Mouse (Mus musculus): ENCODE measurements around the gene Ttc30b.
"Not testable (repeated sequence)": the region's sequence is repeated elsewhere in the genome, so short reads cannot be mapped to it uniquely, and the experiment has no call there.

The Ttc30b gene

DNA sequence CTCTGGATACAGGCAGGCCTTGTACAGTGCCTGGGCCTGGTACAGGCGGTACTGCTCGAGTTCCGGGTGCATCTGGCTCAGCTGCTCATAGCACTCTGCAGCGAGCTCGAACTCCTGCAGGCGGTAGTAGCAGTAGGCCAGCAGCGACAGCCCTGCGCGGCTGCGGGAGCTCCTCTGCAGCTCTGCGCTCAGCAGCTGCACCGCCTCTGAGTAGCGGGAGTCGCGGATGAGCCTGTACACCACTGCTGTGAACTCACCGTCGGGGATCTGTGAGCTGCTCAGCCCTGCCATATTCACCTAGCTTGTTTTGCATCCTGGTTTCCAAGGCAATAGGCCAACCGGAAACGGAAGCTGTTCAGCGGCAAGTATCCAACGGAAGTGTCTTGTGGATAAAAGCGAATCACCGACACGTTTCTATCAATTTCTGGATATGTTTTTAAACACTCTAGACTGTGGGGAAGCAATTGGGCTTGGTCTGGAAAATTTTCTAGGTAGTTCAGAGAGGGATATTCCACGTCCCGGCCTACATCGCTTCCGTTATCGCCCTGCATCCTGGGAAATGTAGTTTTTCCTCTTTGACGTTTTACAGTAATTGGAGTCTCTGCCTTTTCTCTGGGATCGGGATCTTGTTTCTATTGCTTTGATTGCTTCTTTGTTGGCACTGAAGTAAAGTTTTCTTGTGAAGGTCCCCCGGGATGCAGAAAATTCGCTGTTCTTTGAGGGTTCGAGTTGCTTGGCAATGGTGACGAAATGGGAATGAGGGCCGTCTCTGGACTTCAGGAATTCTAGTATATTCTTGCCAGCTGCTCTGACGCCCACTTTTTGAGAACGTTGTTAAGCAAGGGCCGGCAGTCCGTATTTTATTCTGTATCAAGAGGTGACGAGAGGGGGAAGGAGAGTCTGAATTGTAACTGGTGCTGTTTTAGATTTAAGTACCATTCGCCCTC, at the start of gene Ttc30b:
TSS of gene Ttc30b (minus strand) at position 469 of the 947 bp plus-strand sequence.
- DNase-seq (ENCODE audit: low spot score in 2 of 2) = peak; percentile 65 to 77

DNA sequence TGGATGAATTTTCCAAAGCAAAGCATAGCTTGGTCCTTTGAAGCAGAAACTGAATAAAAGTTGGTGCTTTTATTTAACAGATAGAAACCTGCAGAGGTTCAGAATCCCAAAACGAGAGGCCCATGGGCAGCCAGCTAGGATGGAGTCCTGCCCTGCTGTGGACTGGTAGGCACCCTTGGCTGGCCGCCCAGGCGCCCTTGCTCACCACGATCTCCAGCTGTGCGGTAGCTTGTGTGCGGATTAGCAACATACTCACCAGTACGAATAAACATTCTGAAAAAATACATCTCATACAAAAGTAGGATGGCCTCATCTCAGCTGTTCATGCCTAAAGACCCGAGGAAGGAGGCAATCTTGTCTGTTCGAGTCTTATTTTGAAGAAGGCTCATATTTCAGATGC, 49.4 kb upstream of the Ttc30b start:
- no peak for DNase-seq (ENCODE audit: low spot score in 2 of 2)

DNA sequence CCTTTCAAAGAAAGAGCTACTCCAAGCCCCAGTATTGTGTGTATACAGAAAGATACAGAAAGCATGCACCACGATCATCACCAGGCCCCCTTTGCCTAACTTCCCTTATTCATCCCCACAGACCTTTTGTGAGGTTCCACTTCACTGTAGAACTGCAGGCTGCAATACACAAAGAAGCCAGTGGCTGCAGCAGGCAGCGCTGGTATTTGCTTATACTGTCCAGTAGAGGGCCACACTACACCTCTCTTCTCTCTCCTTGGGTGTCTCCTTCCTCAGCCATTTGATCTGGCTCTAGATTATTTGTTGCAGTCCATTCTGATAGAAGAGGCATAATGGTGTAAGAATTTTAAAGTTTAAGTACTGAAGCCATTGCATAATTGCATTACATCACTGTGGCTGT, 46.7 kb upstream of the Ttc30b start:
- peak in 1 of 2 experiments; percentile 38 for DNase-seq (ENCODE audit: low spot score in 2 of 2)

GRCm38 (mm10) chr2:75983847-75984246, 45.5 kb upstream of the Ttc30b start:
- DNase-seq (ENCODE audit: low spot score in 2 of 2) = no peak

- no peak for DNase-seq (ENCODE audit: low spot score in 2 of 2)
Observed at GRCm38 (mm10) chr2:75983091-75983490, 44.7 kb upstream of the Ttc30b start.

DNA sequence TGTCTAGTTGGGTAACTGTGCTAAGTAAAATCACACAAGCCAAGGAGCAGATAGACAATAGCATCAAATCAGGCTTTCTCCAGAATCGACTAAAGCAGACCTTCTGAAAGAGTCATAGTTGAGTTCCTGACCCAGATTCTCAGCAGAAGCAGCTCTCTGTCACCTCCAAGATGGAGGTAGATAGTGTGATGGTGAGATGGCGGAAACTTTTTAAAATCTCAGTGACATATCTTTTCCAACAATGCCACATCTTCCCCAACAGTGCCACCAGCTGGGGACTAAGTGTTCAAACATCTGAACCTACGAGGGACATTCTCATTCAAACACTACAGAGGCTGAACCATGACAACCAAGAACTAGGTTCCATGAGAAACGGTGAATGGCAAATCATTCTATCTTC, 44.2 kb upstream of the Ttc30b start:
- no peak for DNase-seq (ENCODE audit: low spot score in 2 of 2)

DNA sequence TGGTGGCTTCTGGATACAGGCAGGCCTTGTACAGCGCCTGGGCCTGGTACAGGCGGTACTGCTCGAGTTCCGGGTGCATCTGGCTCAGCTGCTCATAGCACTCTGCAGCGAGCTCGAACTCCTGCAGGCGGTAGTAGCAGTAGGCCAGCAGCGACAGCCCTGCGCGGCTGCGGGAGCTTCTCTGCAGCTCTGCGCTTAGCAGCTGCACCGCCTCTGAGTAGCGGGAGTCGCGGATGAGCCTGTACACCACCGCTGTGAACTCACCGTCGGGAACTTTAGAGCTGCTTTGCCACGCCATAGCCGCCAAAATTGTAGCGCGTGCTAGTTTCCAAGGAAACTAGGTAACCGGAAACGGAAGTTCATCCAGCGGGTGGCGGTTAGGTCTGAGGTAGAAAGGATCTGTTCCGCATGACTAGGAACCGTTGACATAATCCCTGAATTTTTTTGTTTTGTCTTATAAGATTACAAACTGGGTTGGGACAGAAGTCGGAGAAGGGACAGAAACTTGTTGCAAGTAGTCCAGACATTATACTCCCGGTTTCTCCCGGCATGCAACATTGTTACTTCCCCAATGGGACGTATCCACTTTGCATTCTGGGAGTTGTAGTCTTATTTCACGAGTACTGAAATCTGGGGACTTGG, 43.2 kb upstream of the Ttc30b start, which contains the start of gene Ttc30a1:
TSS of gene Ttc30a1 (minus strand) at position 528 of the 642 bp plus-strand sequence.
- DNase-seq (ENCODE audit: low spot score in 2 of 2) = peak in 1 of 2 experiments; percentile 65

GRCm38 (mm10) chr2:75980933-75981439, 42.6 kb upstream of the Ttc30b start:
- DNase-seq (ENCODE audit: low spot score in 2 of 2) = not testable (repeated sequence)

DNA sequence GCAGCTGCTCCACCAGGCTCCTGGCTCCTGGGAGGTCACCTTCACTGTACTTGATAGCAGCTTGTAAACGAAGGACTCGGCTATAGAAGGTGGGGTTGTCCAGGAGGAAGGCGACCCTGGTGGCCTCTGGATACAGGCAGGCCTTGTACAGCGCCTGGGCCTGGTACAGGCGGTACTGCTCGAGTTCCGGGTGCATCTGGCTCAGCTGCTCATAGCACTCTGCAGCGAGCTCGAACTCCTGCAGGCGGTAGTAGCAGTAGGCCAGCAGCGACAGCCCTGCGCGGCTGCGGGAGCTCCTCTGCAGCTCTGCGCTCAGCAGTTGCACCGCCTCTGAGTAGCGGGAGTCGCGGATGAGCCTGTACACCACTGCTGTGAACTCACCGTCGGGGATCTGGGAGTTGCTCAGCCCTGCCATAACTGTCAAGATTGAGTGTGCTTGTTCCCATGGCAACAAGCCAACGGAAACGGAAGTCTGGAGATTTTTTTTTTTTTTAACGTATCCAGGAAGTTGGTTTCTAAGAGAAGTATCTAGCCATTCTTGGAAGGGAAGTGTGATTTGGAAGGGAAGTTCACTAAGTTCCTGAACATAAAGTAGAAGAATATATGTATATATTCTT, 39.5 kb upstream of the Ttc30b start, which contains the start of gene Ttc30a2:
TSS of gene Ttc30a2 (minus strand) at position 419 of the 617 bp plus-strand sequence.
- DNase-seq (ENCODE audit: low spot score in 2 of 2) = not testable (repeated sequence)

DNA sequence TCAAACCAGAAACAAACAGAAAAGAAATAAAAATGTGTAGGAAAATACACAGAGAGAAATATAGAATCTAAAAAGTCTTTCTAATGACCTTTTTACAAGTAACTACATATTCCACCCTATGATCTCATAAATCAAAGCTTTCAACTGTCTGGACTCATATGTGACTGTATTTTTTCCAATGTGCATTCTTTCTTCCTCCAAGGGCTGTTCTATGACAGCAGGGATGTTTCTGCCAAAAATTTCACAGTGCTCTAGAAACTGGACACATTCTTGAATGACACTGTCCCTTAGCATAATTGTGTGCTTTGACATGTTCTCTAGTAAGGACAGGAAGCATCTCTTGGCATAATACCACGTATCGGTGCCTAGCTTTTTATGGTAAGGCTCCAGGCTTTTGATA, 37.7 kb upstream of the Ttc30b start:
- not testable (repeated sequence) for DNase-seq (ENCODE audit: low spot score in 2 of 2)

- no peak for DNase-seq (ENCODE audit: low spot score in 2 of 2)
Observed at GRCm38 (mm10) chr2:75974131-75974530, 35.7 kb upstream of the Ttc30b start.

DNA sequence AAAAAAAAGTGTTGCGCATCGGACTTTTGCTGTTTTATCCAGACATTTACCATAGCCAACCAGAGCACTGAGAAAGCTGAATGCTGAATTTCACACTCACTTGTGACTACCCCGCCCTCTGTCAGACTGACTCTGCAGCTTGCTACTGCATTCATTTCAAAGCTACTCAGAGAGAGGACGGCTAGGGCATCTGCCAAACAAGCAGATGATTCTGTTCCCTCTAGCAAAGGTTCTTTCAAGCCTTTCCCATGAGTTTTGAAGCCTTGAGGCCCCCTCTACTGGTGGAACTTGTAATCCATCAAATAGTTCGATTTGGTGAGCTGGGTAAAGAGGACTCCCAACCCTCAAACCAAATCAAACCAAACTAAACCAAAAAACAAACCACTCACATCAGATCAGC, 26.6 kb upstream of the Ttc30b start:
- DNase-seq (ENCODE audit: low spot score in 2 of 2) = no peak

DNA sequence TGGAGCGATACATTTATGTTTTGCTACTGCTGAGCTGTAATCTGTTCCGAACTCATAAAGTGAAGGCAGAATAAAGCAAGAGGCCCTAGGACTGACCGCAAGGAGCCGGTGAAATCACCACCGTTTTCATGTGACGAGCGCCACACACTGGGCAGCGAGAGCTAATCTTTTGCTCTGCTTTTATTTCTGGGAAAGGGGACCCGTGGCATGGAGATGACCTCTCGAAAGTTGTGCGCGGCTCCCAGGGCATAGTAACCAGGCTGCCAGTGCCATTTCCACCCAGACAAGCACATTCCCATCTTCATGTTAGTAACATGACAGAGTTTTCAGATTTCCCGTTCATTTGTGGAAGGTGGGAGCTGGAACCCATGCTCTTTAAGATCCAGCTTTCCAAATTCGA, 26.1 kb upstream of the Ttc30b start:
- DNase-seq (ENCODE audit: low spot score in 2 of 2) = peak; percentile 58 to 70

DNA sequence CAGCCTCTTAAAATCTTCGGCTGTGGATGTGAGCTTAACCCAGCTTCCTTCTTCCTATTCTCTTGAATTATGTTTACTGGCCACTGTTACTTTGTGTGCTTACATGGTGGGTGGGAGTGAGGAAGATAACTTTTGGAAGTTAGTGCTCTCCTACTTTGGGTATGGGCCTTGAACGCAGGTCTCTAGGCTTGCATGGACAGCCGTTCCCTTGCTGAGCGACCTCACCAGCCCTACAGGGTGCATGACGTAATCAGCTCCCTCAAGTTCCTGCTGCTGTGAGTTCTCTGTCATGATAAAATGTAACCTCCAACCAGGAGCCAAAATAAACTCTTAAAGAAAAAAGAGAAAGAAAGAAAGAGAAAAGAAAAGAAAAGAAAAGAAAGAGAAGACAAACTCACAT, 25.7 kb upstream of the Ttc30b start:
- DNase-seq (ENCODE audit: low spot score in 2 of 2) = no peak

DNA sequence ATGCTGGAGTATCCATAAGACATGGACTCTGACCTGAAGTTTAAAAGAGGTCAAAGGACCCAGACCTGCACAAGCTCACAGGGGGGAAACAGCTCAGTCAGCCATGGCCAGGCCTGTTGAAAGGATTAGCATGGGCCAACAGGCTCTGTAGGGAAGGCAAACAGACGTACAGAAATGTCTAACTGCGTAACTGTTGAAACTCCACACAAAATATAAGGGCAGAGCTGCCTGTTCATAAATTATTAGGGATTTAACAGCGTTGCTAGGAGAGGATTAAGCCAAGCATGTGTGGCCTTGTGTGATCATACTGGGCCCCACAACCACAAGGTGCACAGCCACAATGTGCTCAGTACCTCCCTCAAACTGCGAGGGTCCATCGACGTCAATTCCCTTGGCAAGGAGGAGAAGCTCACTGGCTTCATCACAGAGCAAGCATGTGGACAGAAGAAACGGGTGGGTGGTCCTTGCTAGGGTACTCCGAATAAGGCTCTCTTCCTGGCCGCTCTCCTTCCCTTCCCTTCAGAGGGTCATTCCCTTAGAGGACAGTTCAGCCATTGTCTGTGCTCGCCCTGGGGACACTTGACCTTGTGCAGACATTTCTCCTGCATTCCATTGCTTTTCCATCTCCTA, 24.9 kb upstream of the Ttc30b start:
- DNase-seq (ENCODE audit: low spot score in 2 of 2) = no peak

DNA sequence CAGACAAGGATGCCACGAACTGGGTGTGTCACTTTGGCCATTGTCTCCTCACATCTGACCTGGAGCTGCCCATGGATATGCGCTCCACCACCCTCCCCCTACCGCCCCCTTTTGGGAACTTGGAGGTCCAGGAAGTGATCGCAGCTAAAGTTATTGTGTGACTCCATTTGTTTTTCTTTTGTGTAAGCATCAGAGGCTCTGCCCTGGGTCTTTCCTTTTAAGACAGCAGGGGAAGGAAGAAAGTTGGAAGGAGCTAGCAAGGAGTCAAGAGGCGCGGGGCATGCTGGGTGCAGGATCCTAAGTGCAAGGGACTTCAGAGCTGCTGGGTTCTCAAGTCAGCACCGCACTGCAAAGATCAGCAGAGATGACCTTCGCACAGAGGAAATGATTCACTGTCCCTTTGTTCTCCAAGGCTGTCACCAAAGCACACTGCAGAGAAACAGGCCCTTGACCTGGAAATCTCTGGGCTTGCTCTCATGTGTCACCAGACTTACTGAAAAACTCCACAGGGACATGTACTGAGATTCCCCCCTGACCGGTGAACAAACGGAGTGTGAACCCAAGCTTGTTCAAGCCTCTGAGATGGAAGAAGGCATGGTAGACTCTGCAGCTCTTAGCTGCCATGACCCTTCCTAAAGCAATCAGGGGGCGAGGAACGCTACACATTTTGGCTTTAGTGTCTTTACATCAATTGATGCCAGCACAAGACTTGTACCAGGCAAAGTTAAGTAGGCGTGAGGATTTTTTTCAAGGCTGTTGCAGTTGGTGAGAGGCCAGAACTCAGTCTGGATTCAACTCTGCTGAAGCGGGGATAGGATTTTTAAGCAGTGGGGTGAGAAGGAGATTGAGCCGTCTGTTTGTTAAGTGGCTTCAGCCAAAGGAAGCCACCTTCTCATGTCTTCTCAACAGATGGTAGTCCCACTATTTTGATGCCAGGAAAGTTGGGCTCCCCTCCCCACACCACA, 22.3 kb upstream of the Ttc30b start:
- DNase-seq (ENCODE audit: low spot score in 2 of 2) = no peak

GRCm38 (mm10) chr2:75959850-75960365, 21.5 kb upstream of the Ttc30b start:
- DNase-seq (ENCODE audit: low spot score in 2 of 2) = no peak

DNA sequence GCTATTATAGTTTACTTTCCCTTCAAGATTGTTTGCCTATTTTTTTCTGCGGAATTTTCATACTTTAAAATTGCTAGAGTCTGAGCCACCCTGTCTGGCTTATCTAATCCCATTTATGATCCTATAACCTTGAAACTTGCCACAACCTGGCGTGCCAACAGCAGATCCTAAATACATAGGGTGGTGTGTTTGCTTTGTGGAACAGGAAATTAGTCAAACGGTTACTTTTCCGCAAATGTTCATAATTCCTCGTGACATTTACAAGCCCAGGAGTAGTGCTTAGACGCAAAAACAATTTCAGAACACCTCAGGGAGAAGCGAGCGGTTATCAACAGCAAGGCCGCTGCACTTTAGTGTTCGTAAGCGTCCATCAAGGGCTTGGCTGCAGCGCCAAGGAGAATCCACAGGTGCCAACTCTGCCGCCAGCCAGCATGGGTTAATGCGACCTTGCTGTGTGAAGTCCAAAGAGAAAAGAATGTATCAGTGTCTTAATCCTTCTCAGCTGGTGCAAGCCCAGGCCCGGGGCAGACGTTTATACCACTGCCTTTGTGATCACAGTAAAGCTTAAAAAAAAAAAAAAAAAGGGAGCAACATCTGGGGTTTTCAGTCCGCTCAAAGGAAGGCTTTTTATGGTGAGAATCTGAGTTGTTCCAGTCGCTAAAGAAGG, 20.9 kb upstream of the Ttc30b start:
- no peak for DNase-seq (ENCODE audit: low spot score in 2 of 2)

- DNase-seq (ENCODE audit: low spot score in 2 of 2) = no peak
Observed at GRCm38 (mm10) chr2:75955709-75956108, 17.3 kb upstream of the Ttc30b start.

GRCm38 (mm10) chr2:75953320-75953719, 14.9 kb upstream of the Ttc30b start:
- no peak for DNase-seq (ENCODE audit: low spot score in 2 of 2)

Measured in urinary bladder, postnatal 4 days (tissue).